Mouse (Mus musculus) embryonic facial prominence, embryonic 14.5 days (tissue): Measurements from ENCODE around the gene Chd6. TPM values are rescaled to one million over a fixed set of nuclear protein-coding genes. Genes with fewer than 3 reads are reported as not detected.
"Not testable (repeated sequence)": the region's sequence is repeated elsewhere in the genome, so short reads cannot be mapped to it uniquely, and the experiment has no call there.

ENCODE experiments used
- ATAC-seq: fragments of 200-750 bp; cut with Nextera tagmentation; 2 replicates; pipeline ENCODE4 v1.8.0; 2017; ENCODE audit warnings: low read depth, moderate number of reproducible peaks, moderate TSS enrichment
- DNase-seq: peaks from one replicate; pipeline ENCODE4 v3.0.0-alpha.2; 2015; ENCODE audit warnings: low spot score
- H3K27ac ChIP-seq: fragments of 300-500 bp; sonication (generic); replicated peaks from 2 replicates; pipeline ENCODE4 v1.5.1; 2014; ENCODE audit warnings: low read depth, mild to moderate bottlenecking, low read length, moderate library complexity
- H3K27me3 ChIP-seq: fragments of 300-500 bp; sonication (generic); replicated peaks from 2 replicates; pipeline ENCODE4 v1.6.1; 2014; ENCODE audit warnings: low read length; ENCODE audit not compliant: control insufficient read depth, insufficient read depth
- H3K36me3 ChIP-seq: fragments of 300-500 bp; sonication (generic); 2 replicates; pipeline ENCODE4 v1.6.1; 2014; ENCODE audit warnings: low read length, mixed read lengths; ENCODE audit not compliant: control insufficient read depth, insufficient read depth
- H3K4me1 ChIP-seq: fragments of 300-500 bp; sonication (generic); 2 replicates; pipeline ENCODE4 v1.6.1; 2014; ENCODE audit warnings: antibody characterized with exemption, low read length; ENCODE audit not compliant: control insufficient read depth, insufficient read depth
- H3K4me2 ChIP-seq: fragments of 300-500 bp; sonication (generic); 2 replicates; pipeline ENCODE4 v1.6.1; 2014; ENCODE audit warnings: low read depth, mild to moderate bottlenecking, low read length, moderate library complexity, mixed read lengths
- H3K4me3 ChIP-seq: fragments of 300-500 bp; sonication (generic); 2 replicates; pipeline ENCODE4 v1.5.1; 2014; ENCODE audit warnings: low read depth, mild to moderate bottlenecking, low read length
- H3K9ac ChIP-seq: fragments of 300-500 bp; sonication (generic); 2 replicates; pipeline ENCODE4 v1.6.1; 2014; ENCODE audit warnings: low read depth, mild to moderate bottlenecking, low read length, moderate library complexity, mixed read lengths
- H3K9me3 ChIP-seq: fragments of 300-500 bp; sonication (generic); 2 replicates; pipeline ENCODE4 v1.6.1; 2016; ENCODE audit warnings: low read length; ENCODE audit not compliant: control insufficient read depth
- WGBS: fragments of 180-500 bp; shearing (Covaris S2); extraction: QIAGEN DNeasy Blood & Tissue Kit; methylation state at CpG from one replicate; pipeline ENCODE4 v1.1.7; 2014; 5-methylcytosine and 5-hydroxymethylcytosine counted together
- polyA plus RNA-seq: library from polyadenylated mRNA; unstranded; fragments of >200 nt; fragmentation: Nextera tagmentation; extraction: Ambion mirVana; gene quantifications from 2 replicates; pipeline ENCODE4 v1.2.1, GENCODE M21; 2014

The Chd6 gene
- polyA plus RNA-seq, 1 experiment from 2014 or later: 24.2 TPM

DNA sequence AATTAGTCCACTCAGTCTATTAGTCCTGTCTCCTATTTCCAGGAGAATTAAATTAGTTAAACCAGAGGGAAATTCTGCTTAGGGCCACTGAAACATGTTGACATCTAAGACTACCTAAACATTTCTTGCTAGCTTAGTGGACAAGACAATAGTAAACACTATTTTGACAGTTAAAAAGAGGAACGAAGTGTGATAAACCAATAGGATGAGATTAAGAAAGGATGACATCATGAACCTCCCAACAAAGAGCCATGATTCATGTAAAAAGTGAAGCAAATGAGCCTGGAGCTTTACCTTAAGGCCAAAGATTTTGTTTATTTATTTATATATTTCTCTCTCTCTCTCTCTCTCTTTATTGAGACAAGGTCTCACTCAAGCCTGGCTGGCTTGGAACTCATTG lies 146.7 kb downstream of the Chd6 start:
- no peak overlapping the region for H3K4me2 ChIP-seq
- 92% methylated on average over 1 of the region's 1 CpGs for WGBS

DNA sequence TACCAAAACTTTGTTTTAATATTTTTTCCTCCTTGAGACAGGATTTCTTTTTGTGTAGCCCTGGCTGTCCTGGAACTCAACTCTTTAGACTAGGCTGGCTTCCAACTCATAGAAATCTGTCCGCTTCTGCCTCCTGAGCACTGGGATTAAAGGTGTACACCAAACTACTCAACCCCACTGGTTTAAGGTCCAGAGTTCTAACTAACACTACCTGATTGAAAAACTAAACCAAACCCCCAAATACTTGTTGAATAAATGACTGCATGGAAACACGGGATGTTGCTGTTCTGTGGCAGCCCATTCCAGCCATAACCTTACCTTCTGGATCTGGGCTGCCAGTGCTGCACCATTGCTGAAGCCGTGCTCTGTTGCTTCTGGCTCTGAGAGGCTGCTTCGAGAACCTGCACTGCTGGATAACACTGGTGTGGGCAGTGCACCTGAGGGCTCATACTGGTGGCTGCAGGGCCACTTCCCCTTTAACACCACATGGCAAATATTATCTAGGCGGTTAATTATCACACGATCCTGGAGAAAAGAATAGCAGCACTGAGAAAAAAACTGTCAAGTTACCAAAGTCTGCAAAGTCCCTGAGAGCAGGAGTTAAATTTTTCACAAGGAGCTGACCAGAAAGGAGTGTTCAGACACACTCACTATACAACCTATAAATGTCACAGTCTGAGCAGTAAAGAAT lies 147.8 kb downstream of the Chd6 start:
- no peaks in the 10 kb centered on the region for H3K27me3 ChIP-seq
- no peaks in the 10 kb centered on the region for H3K9me3 ChIP-seq
- no peak overlapping the region for H3K9ac ChIP-seq
- H3K36me3 ChIP-seq: peaks cover 88% of the 10 kb centered on the region
- H3K4me2 ChIP-seq: no peak overlapping the region
- WGBS: 91% methylated on average over 6 of the region's 6 CpGs
- no peak for DNase-seq
- H3K27ac ChIP-seq: no peak overlapping the region
- no peak overlapping the region for H3K4me3 ChIP-seq
- H3K4me1 ChIP-seq: no peaks in the 10 kb centered on the region
- ATAC-seq: no peak

More for the DNA sequence above, 146.7 kb downstream of the Chd6 start:
- Histone ChIP-seq H3K27me3 (no peaks in the 10 kb centered on the region), H3K9ac (no peak overlapping the region), H3K27ac (no peak overlapping the region), H3K4me3 (no peak overlapping the region), H3K36me3 (peaks cover 88% of the 10 kb centered on the region), H3K9me3 (no peaks in the 10 kb centered on the region), H3K4me1 (no peaks in the 10 kb centered on the region)
- DNase-seq (no peak), ATAC-seq (no peak)

DNA sequence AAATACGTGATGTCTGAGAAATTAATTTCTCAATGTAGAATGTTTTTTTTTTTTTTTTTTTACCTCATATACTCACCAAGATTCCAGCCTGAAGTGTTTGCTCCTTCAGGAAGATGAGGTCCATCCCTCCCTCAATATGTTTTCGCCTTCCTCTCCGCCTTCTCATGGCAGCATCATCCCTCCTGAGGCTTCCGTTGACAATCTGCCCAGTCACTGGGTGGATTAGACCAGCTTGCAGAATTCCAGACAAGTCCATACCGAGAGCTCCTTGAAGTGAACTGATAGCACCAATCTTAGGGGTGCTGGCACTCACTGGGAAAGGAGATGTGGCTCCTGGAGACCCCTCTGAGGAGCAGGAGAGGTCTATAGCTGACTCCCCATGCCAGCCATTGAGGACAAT lies 149.0 kb downstream of the Chd6 start:
- no peak overlapping the region for H3K9ac ChIP-seq
- 90% methylated on average over 5 of the region's 5 CpGs for WGBS
- DNase-seq (no peak), ATAC-seq (no peak)
- no peak overlapping the region for H3K27ac ChIP-seq
- H3K4me2 ChIP-seq: no peak overlapping the region
- no peaks in the 10 kb centered on the region for H3K4me1 ChIP-seq
- no peaks in the 10 kb centered on the region for H3K27me3 ChIP-seq
- no peak overlapping the region for H3K4me3 ChIP-seq
- peaks cover 88% of the 10 kb centered on the region for H3K36me3 ChIP-seq
- no peaks in the 10 kb centered on the region for H3K9me3 ChIP-seq

DNA sequence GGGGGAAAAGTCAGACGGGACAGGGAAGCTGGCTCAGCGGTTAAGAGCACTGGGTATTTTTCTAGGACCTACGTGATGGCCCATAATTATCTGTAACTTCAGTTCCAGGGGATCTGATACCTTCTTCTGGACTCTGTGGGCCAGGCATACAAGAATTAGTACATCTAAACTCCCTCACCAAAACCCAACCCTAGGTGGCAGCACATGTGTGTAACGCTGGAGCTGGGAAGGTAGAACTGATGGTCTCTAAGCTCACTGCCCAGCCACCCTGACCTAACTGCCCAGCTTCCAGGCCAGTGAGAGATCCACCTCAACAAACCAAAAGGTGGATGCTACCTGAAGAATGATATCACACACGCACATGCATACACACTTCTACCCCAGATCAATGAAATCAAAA lies 150.1 kb downstream of the Chd6 start:
- Histone ChIP-seq H3K4me2 (no peak overlapping the region), H3K4me1 (no peaks in the 10 kb centered on the region), H3K9me3 (no peaks in the 10 kb centered on the region), H3K4me3 (no peak overlapping the region), H3K9ac (no peak overlapping the region), H3K36me3 (peaks cover 88% of the 10 kb centered on the region), H3K27ac (no peak overlapping the region), H3K27me3 (no peaks in the 10 kb centered on the region)
- ATAC-seq (no peak), DNase-seq (no peak)
- WGBS: 86% methylated on average over 5 of the region's 5 CpGs

DNA sequence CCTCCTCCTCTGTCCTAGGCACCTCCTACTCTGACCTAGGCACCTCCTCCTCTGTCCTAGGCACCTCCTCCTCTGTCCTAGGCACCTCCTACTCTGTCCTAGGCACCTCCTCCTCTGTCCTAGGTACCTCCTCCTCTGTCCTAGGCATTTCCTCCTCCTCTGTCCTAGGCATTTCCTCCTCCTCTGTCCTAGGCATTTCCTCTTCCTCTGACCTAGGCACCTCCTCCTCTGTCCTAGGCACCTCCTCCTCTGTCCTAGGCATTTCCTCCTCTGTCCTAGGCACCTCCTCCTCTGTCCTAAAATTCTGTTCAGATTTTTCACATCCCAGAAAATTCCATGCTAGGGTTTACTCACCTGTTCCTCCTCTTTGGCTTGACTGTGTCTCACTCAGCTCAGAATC lies 151.1 kb downstream of the Chd6 start:
- ATAC-seq, DNase-seq, H3K4me2 ChIP-seq, H3K27me3 ChIP-seq, H3K27ac ChIP-seq, H3K9me3 ChIP-seq, H3K9ac ChIP-seq, H3K4me3 ChIP-seq, H3K4me1 ChIP-seq: not testable (repeated sequence)
- H3K36me3 ChIP-seq: peaks cover 88% of the 10 kb centered on the region

DNA sequence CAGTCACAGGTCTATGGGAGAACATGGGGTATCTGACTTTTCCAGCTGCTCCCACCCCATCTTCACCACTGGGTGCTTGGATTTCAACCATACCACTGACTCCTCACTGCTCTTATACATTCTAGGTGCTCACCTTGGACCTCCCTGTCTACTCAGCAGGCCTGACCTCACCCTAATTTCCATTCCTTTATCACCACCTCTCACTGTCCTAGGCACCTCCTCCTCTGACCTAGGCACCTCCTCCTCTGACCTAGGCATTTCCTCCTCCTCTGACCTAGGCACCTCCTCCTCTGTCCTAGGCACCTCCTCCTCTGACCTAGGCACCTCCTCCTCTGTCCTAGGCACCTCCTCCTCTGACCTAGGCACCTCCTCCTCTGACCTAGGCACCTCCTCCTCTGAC lies 151.6 kb downstream of the Chd6 start:
- not testable (repeated sequence) for H3K9me3 ChIP-seq, H3K27ac ChIP-seq, H3K9ac ChIP-seq, H3K4me3 ChIP-seq, DNase-seq, H3K4me1 ChIP-seq, ATAC-seq, H3K4me2 ChIP-seq, H3K27me3 ChIP-seq
- peaks cover 88% of the 10 kb centered on the region for H3K36me3 ChIP-seq

DNA sequence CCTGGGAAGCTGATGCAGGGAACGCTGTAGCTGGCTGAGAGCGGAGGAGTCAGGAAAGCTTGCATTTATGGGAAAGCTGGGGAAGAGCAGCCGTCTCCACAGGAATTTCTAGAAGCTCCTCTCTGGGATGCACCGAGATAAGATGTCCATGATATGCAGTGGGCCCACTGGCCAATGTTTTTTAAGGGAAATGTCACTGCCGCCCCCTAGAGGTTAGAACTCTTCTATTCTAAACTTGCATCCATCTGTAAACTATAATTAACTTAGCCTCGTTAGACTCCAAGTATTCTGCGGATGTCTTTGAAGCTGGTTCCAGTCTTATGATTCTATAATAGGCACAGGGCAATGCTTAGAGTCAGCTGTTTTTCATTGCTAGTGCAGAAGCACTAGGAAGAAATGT lies 153.5 kb downstream of the Chd6 start:
- ATAC-seq: 0 out of 2 replicates have a peak, but pooled peaks have one; percentile 35
- no peaks in the 10 kb centered on the region for H3K9me3 ChIP-seq
- no peak overlapping the region for H3K27ac ChIP-seq
- DNase-seq: peak; percentile 82
- H3K4me2 ChIP-seq: no peak overlapping the region
- no peaks in the 10 kb centered on the region for H3K27me3 ChIP-seq
- H3K36me3 ChIP-seq: peaks cover 87% of the 10 kb centered on the region
- no peaks in the 10 kb centered on the region for H3K4me1 ChIP-seq
- WGBS: 61% methylated on average over 7 of the region's 7 CpGs
- H3K9ac ChIP-seq: no peak overlapping the region
- no peak overlapping the region for H3K4me3 ChIP-seq

DNA sequence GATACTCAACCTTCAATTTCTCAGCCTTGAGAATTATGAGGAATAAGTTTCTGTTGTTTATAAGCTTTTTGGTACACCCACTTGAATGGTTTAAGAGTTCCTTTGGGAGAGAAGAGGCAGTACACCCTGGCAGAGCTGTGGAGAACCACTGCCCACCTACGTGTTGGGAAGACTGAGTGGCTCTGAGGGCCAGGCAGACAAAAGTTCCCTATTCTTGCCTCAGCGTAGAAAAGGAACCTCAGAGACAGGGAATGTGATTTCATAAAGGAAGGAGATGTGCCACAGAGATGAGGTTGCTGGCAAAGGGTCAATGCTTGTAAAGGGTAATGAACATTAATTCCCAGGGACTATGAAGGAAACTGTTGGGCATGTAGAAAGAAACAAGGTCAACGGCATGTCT lies 154.3 kb downstream of the Chd6 start:
- Histone ChIP-seq H3K27ac (no peak overlapping the region), H3K36me3 (peaks cover 87% of the 10 kb centered on the region), H3K4me1 (no peaks in the 10 kb centered on the region), H3K4me3 (no peak overlapping the region), H3K9ac (no peak overlapping the region), H3K9me3 (no peaks in the 10 kb centered on the region), H3K4me2 (no peak overlapping the region), H3K27me3 (no peaks in the 10 kb centered on the region)
- WGBS: 93% methylated on average over 3 of the region's 3 CpGs
- ATAC-seq: no peak
- no peak for DNase-seq

DNA sequence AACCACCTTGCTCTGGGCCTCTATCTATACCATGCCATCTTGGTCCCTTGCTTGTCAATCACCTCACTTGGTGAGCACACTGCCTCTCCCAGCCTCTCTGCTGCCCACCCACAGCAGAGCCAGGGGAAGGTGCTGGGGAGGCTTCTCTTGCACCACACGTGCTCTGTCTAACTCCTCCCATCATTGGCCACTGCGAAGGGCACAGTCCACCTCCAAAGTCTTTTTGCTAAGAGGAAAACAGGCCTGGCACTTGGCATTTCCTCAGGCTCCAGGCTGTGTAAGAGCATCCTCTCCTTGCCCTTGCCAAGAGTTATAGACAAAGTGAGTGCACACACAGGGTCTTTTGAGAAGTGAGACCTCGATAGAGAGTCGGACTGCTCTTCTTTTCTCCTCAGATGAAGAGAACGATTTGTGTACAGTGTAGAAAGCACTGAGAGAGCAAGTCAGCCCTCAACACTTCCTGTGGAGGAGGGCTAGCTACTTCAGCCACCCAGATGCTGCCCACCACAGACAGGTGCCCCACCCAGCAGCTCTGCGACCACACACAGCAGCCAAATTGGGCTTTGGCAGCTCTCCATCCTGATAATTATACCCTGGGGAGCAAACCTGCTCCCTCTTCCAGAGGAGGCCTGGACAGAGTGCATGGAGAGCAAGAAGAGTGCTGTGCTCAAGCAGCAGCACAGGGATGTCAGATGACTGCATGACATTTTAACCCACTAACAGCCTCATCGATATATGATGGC lies 155.6 kb downstream of the Chd6 start:
- H3K4me2 ChIP-seq: no peak overlapping the region
- no peaks in the 10 kb centered on the region for H3K9me3 ChIP-seq
- no peak overlapping the region for H3K4me3 ChIP-seq
- H3K27me3 ChIP-seq: no peaks in the 10 kb centered on the region
- no peak overlapping the region for H3K27ac ChIP-seq
- H3K36me3 ChIP-seq: peaks cover 89% of the 10 kb centered on the region
- peak; percentile 69 for ATAC-seq
- no peak overlapping the region for H3K9ac ChIP-seq
- DNase-seq: peak; percentile 34
- H3K4me1 ChIP-seq: no peaks in the 10 kb centered on the region
- 76% methylated on average over 7 of the region's 7 CpGs for WGBS
